Mouse (Mus musculus) left cerebral cortex, postnatal 36 days (tissue): ENCODE measurements around the gene Zfp622. TPM values are rescaled to one million over a fixed set of nuclear protein-coding genes. Genes with fewer than 3 reads are reported as not detected.
"Not testable (repeated sequence)": the region's sequence is repeated elsewhere in the genome, so short reads cannot be mapped to it uniquely, and the experiment has no call there.

Source experiments
- DNase-seq, 2 experiments: peaks; one replicate each; pipeline ENCODE4 v3.0.0; 2021 to 2022; ENCODE audit warnings: low spot score in 2 of 2, mixed read lengths in 1 of 2
- intact Hi-C: fragments of 180-260 bp; cut with DNase I; formaldehyde crosslinking; loops from one replicate; pipeline ENCODE4 v1.15.1; 2025
- total RNA-seq, 2 experiments: library from RNA; stranded (reverse); gene quantifications; 2 replicates each; pipeline ENCODE4 v1.2.3; 2021

Gene Zfp622
- total RNA-seq, 2 experiments from 2014 or later, result 38.7 to 46.1 TPM

DNA sequence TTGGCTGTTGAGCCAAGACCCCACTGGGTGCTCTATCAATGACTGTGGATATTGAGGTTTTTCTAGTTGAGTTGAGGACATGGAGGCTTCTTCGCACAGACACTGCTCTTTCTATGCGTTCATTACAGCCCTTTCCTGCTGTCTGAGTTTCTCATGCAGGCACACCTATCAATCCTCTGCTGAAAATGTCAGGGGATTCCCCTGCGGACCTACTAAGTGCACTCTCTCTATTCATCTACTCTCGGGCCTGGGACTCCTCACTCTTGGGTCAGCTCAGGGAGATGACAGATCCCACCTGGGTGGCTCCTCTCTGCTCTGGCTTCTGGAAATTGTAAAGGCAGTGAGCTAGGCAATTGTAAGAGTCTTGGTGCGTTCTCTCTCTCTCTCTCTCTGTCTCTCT lies 23.9 kb upstream of the Zfp622 start:
- no peak for DNase-seq
- intact Hi-C loops, result loop anchor here (5.0 kb wide), 1 partner anchor 233 kb away; no protein-coding TSS in a partner anchor

DNA sequence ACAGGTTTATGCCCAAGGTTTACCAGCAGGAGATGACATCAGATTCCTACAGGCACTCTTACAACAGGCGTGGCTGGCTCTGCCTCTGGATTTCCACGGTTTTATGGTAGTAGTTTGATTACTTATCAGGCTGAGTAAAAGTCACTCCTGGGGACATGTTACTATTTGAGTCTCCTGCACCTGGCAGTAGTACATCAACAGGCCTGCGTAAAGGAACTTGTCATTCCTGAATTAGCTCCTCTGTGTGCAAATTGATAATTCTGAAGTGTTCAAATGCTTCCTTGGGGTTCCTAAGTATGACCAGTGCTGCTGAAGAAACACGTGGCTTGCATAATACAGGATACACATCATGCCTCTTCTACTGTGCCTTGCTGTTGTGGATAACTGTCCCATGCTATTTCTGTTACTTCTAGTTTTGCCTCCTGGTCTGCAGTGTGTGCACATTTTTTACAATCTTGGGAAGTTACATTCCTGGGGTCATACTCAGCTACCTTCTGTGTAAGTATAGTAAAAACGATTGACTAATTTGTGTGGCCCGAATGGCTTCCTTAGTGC lies 17.9 kb upstream of the Zfp622 start:
- intact Hi-C loops, result no loop called here
- no peak for DNase-seq

DNA sequence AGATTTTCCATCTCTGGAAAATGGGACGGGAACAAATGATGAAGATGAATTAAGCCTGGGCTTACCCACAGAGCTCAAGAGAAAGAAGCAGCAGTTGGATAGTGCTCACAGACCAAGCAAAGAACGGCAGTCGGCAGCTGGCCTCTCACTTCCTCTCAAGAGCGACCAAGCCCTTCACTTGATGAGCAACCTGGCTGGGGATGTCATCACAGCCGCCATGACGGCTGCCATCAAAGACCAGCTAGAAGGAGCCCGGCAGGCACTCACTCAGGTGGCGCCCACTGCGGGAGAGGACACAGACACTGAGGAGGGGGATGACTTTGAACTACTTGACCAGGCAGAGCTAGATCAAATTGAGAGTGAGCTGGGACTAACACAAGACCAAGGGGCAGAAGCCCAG lies 12.6 kb upstream of the Zfp622 start:
- DNase-seq, result no peak
- intact Hi-C loops, result no loop called here

DNA sequence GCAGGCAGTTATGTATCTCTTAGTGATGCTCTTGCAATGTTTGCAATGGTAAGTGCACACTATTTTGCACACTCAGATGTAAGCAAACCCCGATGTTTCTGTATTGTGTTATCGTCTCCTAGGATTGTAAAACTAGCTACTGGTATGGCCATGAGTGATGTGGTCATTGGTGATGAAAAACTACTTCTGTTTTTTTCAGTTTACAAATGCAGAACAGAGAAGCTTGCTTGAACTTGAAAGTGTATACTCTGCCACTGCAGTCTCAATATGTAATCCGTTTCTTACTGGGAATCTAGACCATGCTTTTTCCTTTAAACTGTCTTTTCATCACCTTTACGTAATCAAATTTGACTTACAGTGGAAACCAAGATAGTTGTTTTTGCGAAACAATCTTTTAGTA lies 11.4 kb upstream of the Zfp622 start:
- intact Hi-C loops, result no loop called here
- no peak for DNase-seq

DNA sequence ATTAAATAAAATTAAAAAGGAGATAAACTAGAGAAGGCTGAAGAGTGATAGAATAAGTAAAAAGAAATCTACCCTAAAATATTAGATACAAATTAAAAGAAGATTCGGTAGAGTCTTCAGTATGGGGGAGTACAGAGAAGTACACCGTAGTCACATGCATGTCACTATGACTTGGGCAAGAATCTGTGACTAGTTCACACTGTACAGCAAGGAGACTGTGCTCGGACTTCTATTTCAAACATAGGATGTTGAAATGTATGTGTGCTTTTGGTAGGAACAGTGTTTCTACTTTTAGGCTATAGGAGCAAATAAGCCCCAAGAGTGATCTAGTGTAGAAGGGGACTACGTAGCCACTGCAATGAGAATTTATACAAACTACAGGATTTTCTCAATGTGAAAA lies 9.8 kb upstream of the Zfp622 start:
- no peak for DNase-seq
- intact Hi-C loops, result no loop called here

DNA sequence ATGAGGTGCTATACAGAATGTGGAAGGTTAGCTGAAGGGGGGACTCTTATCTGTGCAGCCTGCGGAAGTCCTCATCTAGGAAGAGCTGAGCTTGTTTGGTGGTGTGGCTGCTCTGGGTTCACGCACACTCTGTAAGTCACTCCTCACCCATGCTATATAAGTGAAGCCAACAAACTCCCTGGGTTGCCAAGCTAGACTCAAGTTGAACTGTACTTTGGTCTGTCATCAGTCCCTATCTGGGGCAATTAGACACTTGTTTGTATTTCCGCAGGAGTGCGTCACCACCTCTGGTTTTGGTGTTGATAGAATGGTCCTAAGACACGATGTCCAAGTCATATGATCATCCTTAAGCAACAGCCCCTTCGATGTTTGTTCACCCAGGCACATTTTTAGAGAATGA lies 8.4 kb upstream of the Zfp622 start:
- intact Hi-C loops, result no loop called here

DNA sequence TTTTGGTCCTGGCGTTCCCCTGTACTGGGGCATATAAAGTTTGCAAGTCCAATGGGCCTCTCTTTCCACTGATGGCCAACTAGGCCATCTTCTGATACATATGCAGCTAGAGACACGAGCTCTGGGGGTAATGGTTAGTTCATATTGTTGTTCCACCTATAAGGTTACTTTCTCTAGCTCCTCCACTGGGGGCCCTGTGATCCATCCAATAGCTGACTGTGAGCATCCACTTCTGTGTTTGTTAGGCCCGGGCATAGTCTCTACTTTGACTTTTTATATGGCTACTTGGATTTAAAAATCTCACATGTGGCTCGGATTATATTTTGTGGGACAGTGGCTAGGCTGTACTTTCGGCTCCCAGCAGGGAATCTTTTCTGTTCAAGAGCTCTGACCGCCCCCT lies 552 bp upstream of the Zfp622 start:
- DNase-seq, intact Hi-C loops: not testable (repeated sequence)

More for the DNA sequence above, 8.4 kb upstream of the Zfp622 start:
- DNase-seq, result no peak

DNA sequence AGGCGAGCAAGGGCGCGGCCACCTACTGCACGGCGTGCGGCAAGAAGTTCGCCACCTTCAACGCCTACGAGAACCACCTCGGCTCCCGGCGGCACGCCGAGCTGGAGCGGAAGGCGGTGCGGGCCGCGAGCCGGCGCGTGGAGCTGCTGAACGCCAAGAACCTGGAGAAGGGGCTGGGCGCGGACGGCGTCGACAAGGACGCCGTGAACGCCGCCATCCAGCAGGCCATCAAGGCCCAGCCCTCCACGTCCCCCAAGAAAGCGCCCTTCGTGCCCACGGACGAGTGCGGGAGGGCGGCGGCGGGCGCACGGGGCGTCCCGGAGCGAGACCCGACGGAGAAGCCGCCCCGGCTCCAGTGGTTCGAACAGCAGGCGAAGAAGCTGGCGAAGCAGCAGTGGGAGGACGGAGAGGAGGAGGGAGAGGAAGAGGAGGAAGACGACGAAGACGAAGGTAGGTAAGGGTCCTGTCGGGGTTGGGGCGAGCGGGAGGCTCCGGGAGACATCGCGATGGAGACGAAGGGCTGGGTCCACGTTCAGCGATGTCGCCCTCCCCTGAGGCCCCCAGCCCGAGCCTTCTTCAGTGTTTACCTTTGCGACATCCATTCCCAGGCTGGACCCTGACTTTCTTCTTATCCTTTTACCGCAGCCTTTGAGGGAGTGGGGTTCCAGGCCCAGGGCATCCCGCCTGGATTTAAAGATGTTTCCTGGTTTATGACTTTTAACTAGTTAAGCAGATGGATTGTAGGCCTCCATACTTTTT lies 747 bp downstream of the Zfp622 start:
- no peak for DNase-seq
- intact Hi-C loops, result no loop called here

DNA sequence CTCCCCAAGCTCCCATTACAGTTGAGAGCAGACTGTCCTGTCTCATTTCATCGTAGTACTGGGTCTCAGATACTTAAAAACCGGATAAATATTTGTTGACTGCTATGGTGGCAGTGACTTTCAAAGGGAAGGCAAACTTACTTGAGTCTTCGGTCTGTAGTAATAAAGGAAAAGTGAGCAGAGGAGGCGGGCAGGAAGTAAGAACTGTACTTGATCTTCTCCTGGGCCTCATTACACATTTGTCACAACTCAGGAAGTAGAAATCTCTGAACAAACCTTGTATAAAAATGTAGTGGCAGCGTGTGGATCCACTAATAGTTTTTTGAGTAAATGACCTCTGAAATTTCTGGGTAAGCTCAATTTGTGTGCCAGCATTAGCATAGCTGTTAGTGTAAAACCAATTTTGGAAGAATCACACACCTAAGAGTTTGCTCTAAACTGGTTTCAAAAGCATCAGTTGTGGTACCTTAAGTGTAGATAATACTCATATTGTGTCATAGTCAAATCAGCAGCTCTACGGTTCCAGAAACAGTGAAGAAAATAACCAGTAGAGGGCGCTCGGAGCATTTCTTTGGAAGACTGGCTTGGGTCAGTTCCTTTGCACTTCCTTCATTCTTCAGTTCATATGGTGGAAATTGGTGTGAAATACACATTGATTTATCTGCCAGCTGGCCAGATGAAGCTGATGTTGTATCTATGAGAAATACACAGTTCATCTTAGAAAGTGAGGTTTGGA lies 9.0 kb downstream of the Zfp622 start:
- DNase-seq, result peak in 1 of 2 experiments; percentile 45
- intact Hi-C loops, result loop anchor here (2.0 to 10.0 kb wide), 4 partner anchors 334 to 1194 kb away; no protein-coding TSS in a partner anchor

DNA sequence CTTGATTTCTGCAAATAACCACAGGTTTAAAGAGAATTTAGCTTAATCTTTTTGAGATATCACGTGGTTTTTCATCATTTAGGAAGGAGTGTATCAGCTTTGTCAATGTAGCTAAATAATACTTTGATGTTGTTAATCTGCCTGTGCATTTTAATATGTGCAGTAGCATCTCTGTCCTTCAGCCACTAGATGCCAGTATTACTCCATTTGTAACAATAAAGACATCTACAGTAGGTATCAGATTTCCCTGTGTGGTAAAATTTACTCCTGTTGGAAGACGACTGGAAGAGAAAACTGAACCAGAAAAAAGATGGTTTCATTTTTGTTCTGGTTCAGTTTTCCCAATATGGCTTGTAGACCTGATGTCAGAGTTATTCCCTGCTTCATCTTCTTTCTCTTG lies 11.4 kb downstream of the Zfp622 start:
- DNase-seq, result no peak
- intact Hi-C loops, result loop anchor here (5.0 to 10.0 kb wide), 3 partner anchors 312 to 619 kb away; partner anchors contain the start of gene March11

DNA sequence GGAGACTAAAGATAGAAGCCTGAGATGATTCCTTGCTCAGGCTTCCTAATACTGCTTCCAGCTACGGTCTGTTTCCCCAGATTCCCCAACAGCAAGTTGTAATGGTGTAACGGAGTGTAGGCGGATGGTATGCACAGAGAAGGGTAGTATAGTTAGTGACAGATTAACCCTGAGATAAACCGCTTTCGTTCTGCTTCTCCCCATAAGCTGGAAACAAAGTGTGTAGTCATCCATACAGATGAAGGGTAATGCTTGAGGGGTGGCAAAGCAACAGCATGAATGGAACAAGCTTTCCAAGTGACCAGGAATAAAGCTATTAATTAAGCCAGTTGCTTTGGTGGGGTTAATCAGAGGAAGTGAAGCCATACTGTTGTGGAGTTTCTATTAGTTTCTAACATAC lies 15.4 kb downstream of the Zfp622 start:
- DNase-seq, result not testable (repeated sequence)
- intact Hi-C loops, result loop anchor here (5.0 to 10.0 kb wide), 3 partner anchors 308 to 615 kb away; partner anchors contain the start of gene March11

DNA sequence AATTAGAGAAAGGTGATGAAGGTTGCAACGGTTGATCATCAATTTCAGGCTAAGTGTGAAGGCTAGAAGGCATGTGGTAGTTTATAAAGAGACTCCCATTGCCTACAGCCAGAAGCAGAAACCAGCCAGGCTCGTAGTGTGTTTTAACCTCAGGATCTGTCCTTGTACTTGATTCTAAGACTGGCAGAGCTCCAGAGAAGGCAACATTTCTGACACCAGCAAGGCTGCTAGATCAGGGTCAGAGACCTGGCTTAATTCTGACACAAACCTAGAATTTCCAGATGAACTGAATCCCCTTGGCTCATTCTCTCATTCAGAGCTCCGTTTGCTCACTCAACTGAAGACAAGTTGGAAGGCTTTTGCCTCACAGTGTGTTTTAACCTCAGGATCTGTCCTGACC lies 24.5 kb downstream of the Zfp622 start:
- no peak for DNase-seq
- intact Hi-C loops, result no loop called here

DNA sequence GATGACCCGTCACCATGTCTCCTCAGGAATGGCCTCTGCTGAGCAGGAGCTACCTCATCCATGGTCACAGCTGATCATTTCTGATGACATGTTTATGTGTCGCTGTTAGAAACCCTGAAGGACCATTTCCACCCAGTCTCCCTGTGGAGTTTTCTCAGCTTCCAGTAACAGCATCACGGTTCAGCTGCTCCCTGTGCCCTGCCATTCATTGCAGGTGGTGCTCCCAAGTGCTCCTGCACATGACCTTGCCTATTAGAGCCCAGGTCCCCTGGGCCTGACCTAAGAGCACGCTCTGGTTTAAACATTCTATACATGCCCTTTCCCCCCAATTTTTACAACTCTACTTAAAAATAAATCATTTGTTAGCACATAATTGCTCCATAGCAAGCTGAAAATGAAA lies 28.7 kb downstream of the Zfp622 start:
- intact Hi-C loops, result no loop called here
- DNase-seq, result no peak

DNA sequence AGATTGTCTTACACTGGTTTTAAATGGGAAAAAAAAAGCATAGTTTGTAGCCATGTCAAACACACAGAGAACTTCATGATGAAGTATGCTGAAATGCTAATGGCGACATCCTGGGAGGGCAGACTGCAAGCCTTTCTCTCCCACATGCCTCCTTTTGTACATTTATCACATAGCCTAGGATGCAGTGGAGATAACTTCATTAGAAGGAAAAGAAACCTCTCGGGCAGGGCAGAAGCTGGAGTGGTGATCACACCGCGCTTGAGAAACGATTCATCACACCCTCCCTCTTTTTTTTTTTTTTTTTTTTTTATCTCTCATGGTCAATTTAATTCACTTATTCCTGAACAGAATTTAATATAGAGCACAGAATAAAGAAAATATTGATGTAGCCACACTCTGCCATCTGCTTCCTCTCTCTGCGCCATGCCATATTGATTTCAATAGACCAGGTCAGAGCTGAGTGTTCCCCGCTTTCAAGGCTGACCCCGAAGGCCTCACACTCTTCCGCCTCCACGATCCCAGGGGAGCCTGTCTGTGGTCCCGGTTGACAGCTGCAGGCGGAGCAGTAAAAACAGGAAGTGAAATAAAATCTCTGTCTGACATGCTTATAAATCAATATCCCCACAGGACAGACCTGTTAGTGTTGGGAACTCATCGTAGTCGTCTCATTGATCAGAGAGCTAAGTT lies 32.0 kb downstream of the Zfp622 start:
- no peak for DNase-seq
- intact Hi-C loops, result no loop called here

DNA sequence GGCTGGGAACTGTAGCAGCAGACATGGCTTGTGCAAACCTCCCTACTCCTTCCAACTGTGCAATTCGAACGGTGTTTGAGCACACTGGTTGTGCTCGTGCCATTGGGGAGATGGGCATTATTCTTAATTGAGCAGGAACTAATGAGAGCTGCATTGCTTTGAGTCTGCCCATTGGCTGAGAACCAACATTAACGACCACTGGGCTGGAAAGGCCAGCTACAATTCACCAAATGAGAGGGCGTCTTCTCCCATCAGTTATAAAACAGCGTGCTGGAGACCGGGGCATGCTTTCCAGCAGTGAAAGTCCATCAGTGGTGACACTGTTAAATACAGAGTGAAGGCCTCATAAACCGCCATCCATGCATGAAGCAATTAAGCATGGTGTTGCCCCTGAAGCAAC lies 37.6 kb downstream of the Zfp622 start:
- no peak for DNase-seq

DNA sequence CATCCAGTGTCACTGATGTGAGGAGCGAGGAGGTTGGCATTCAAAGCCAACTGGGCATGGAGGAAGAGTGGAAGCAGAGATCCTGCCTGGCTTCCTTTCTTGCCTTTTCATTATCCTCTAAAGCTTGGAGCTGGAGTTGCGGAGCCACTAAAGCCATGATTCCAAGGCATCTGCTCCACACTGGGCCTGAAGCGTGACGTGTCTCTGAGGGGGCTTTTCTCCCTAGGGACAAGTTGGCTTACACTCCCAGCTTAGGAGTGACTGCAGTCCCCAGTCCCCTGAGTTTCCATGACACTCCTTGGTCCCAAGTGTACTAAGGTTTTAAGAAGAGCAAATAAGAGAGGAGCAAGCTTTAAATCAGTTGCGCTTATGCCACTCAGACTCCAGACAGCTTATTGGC lies 38.5 kb downstream of the Zfp622 start:
- intact Hi-C loops, result no loop called here
- no peak for DNase-seq

More for the DNA sequence above, 37.6 kb downstream of the Zfp622 start:
- intact Hi-C loops, result no loop called here

DNA sequence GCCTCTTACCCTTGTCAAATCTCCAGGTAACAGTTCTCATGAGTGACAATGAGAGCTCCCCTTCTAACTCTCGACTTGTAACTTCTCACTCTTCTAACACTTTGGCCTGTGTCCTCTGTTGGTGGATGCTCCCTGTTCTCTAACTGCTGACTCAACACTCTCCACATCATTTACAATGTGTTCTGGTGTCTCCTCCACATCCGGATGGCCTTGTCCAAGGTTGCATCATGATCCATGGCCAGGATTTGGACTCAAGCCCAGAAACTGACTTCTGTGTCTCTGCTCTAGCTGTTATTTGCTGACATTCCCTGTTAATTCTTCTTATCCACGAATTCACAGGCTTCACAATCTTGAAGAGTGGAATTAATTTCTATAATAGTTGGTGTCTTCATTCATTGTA lies 47.5 kb downstream of the Zfp622 start:
- intact Hi-C loops, result no loop called here
- DNase-seq, result no peak

DNA sequence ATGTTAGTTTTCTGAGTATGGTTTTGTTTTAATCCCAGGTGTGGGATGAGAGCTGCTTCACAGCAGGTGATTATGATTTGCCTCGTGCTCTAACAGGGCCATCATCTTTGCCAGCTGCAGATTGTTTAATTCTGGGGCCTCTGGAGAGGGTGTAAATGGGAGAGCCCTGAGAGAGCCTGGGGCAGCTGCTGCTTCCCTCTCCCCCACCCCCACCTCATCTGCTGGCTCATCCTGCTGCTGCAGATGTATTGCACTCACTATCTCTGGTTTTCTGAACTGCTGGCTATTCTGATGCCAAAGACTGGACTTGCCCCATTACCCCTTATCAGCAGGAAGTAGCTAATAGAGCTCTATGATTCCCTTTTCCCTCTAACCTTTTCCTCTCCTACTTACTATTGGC lies 56.4 kb downstream of the Zfp622 start:
- DNase-seq, result no peak
- intact Hi-C loops, result no loop called here

DNA sequence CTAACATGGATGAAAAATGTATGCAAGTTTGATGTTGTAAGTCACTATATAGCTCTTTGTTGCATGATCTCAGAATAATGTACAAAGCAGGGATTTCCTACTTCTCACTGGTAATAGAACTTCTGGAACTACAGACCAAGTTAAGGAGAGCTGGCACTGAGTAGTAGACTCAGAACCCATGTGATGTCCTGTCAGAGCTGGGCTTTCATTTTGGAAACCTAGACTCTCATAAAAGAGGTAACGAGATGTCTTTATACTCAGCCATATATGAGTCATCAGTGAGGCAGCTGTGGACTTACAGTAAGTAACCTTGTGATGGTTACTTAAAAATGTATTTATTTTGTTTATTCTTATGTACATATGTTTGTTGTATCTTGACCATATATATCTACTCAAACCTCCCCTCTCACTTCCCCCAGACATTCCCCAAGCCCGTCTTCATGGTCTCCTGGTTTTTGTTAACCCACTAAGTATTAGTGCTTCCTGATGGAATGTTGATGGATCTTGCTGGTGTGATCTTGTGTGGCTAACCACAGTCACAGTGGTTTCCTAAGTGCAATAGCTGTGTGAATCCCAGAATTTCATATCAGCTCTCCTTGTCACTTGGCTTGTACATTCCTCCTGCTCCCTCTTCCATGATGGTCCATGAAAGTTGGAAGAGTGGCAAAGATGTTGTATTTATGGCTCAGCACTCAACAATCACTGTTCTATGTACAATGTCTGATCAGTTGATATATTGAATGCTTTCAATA lies 57.2 kb downstream of the Zfp622 start:
- intact Hi-C loops, result no loop called here
- DNase-seq, result no peak
